Mouse (Mus musculus) spleen, adult 12 weeks (tissue): Measurements from ENCODE around the gene Ap3s2.

Experiments
- DNase-seq: peaks from one replicate; pipeline ENCODE4 v3.0.0; 2022; ENCODE audit warnings: low spot score

Ap3s2 gene

GRCm38 (mm10) chr7:79920344-79920983, at the start of gene Ap3s2:
TSS of gene Ap3s2 (minus strand) at chr7:79920649.
- peak; percentile 75 for DNase-seq

GRCm38 (mm10) chr7:79968326-79968725, 47.9 kb upstream of the Ap3s2 start:
- no peak for DNase-seq

- no peak for DNase-seq
Measured at GRCm38 (mm10) chr7:79961600-79961999, 41.2 kb upstream of the Ap3s2 start.

- no peak for DNase-seq
Measured at GRCm38 (mm10) chr7:79956131-79956530, 35.7 kb upstream of the Ap3s2 start.

GRCm38 (mm10) chr7:79954890-79955289, 34.4 kb upstream of the Ap3s2 start:
- DNase-seq: no peak

- no peak for DNase-seq
Measured at GRCm38 (mm10) chr7:79951038-79951437, 30.6 kb upstream of the Ap3s2 start.

GRCm38 (mm10) chr7:79950236-79950635, 29.8 kb upstream of the Ap3s2 start:
- DNase-seq: no peak

- DNase-seq: no peak
Measured at GRCm38 (mm10) chr7:79935511-79936205, 15.2 kb upstream of the Ap3s2 start.

GRCm38 (mm10) chr7:79934862-79935510, 14.5 kb upstream of the Ap3s2 start, which contains the start of gene Arpin:
TSS of gene Arpin (minus strand) at chr7:79935359.
- DNase-seq: no peak

- DNase-seq: no peak
Measured at GRCm38 (mm10) chr7:79934461-79934860, 14.0 kb upstream of the Ap3s2 start.

GRCm38 (mm10) chr7:79928516-79929052, 8.1 kb upstream of the Ap3s2 start:
- no peak for DNase-seq

GRCm38 (mm10) chr7:79914556-79914955, 5.9 kb downstream of the Ap3s2 start:
- DNase-seq: no peak

GRCm38 (mm10) chr7:79907356-79907755, 13.1 kb downstream of the Ap3s2 start:
- no peak for DNase-seq

- DNase-seq: no peak
Measured at GRCm38 (mm10) chr7:79906914-79907313, 13.5 kb downstream of the Ap3s2 start.

- DNase-seq: no peak
Measured at GRCm38 (mm10) chr7:79905193-79905592, 15.3 kb downstream of the Ap3s2 start.

GRCm38 (mm10) chr7:79903160-79903792, 17.2 kb downstream of the Ap3s2 start:
- DNase-seq: no peak

GRCm38 (mm10) chr7:79900753-79901152, 19.7 kb downstream of the Ap3s2 start:
- DNase-seq: peak; percentile 11

GRCm38 (mm10) chr7:79895225-79895624, 25.2 kb downstream of the Ap3s2 start:
- DNase-seq: no peak

GRCm38 (mm10) chr7:79894790-79895189, 25.7 kb downstream of the Ap3s2 start:
- no peak for DNase-seq

- DNase-seq: no peak
Measured at GRCm38 (mm10) chr7:79892576-79893428, 27.6 kb downstream of the Ap3s2 start.

GRCm38 (mm10) chr7:79890436-79891221, 29.8 kb downstream of the Ap3s2 start:
- no peak for DNase-seq
